Mouse (Mus musculus) cerebral cortex, adult 2 months (tissue): Measurements from ENCODE around the gene Lrig1.

Experiments used
- WGBS: fragments of 180-500 bp; shearing (Covaris S2); methylation state at CpG from one replicate; pipeline ENCODE4 v1.1.7; 2018; 5-methylcytosine and 5-hydroxymethylcytosine counted together

Gene Lrig1

DNA sequence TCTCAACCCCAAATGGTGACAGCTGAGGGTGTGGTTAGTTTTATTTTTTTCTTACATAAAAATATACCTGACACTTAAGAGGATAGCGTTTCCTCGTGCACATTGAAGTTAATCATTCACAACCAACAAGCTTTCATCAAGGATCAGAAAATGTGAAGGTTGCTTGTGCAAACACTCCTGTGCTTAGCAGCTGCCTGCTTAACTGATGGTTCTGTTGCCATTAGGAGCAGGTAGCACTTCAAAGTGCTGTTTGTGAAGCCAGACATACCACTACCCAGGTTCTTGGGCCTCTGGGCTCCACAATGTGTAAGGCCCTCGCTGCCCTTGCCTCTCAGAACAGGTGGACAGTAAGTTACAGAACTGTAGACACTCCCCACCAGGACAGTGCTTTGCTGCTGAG is 23.1 kb downstream of the Lrig1 start:
- 66% methylated on average over 3 of the region's 3 CpGs for WGBS

DNA sequence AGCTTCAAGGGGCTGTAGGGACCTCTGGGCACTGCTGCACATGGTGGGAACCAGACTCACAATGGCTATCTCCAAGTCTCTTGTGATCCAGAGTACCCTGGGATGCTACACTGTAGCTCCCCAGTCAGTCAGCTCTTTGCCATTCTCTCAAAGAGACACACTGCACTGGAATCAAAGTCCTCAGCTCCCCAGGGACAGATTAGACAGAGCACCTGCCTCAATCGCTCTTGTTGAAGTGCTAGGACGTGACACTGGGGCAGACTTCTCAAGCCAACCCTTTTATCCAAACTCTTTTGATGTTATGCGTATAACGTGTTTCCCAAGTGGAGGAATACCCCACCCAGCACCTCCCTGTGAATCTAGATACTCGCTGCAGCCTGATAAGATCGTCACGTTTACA is 23.7 kb downstream of the Lrig1 start:
- 73% methylated on average over 7 of the region's 7 CpGs for WGBS

GRCm38 (mm10) chr6:94672426-94672825 is 27.5 kb downstream of the Lrig1 start:
- WGBS: 75% methylated on average over 2 of the region's 2 CpGs

GRCm38 (mm10) chr6:94669370-94669769 is 30.6 kb downstream of the Lrig1 start:
- 79% methylated on average over 6 of the region's 6 CpGs for WGBS

DNA sequence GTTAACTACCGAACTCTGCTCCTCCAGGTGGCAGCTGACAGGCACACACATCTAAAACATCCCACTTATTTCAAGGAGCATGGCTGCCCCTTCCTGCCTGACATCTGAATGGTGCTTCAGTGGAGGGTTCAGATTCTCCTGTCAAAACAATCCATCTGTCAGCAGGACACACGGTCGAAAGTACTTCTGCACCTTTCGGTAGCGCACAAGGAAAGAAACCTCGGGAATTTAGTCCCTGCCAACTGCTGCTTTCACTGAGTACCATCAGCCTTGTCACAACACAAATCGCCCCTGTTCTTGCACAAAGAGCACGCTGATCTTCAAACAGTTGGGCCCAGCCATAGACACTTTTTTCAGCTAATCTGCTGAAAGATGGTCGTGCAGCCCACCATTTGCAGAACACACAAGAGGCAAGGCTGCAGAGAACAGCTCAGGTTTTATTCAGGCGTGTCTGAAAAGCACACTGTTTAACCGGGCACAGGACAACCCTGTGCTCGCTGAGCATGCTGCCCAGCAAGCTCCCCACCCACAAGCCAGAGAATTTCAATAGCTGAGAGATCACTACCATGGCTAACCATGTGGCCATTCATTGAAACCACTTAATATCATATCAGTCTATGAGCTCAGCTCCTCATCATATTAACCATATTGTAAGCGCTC is 31.6 kb downstream of the Lrig1 start:
- WGBS: 63% methylated on average over 13 of the region's 13 CpGs

DNA sequence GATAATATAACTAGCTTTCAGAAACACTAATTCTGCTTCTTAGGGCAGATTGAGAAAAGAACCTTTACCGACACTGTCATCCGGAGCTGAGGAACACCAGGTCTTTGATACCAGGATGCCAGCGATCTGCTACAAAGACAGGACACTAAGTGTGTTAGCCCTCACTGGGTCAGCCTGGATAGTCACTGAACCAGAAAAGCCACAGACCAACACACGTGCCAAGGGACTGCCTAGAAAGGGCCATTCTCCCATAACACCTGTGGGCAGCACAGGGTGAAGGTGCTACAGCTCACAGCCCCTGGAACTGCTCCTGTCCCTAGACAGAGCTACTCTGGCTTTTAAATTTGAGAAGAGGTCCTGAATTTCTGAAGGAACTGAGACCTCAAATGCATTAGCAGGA is 32.8 kb downstream of the Lrig1 start:
- 85% methylated on average over 4 of the region's 4 CpGs for WGBS

GRCm38 (mm10) chr6:94666432-94667119 is 33.4 kb downstream of the Lrig1 start:
- WGBS: 80% methylated on average over 7 of the region's 7 CpGs

GRCm38 (mm10) chr6:94665677-94666076 is 34.3 kb downstream of the Lrig1 start:
- 88% methylated on average over 1 of the region's 1 CpGs for WGBS

DNA sequence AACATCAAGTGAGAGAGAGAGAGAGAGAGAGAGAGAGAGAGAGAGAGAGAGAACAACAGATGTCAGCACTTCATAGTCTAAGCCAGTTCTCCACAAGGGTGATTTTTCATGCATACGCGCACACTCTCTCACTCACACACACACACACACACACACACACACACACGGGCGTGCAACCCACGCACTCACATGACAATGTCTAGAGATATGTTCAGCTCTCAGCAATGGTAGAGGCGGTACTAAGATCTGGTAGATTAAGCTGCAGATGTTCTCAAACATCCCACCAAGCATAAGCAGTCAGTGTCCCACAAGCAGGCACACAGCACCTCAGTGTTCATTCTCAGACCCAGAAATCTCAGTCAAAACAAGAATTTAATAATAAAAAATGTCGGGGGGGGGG is 34.7 kb downstream of the Lrig1 start:
- 60% methylated on average over 7 of the region's 7 CpGs for WGBS

DNA sequence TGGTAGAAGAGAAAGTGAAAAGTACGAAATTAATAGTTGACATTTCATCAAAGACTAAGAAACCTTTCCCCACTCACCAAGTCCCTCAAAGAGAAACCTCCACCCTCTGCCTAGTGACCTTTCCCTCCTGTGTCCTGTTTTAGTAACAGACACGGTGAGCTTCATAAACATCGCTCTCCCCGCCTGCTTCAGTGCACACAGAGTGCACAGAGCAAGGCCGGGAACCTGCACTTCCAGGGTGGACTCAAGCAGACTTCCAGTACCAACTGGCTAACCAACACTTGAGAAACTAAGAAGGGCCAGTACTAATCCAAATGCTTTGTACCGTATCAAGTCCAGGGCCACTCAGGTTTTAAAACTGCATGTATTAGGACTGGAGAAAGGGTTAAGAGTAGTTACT is 36.0 kb downstream of the Lrig1 start:
- 76% methylated on average over 6 of the region's 6 CpGs for WGBS

GRCm38 (mm10) chr6:94661923-94662322 is 38.0 kb downstream of the Lrig1 start:
- WGBS: 93% methylated on average over 9 of the region's 9 CpGs

DNA sequence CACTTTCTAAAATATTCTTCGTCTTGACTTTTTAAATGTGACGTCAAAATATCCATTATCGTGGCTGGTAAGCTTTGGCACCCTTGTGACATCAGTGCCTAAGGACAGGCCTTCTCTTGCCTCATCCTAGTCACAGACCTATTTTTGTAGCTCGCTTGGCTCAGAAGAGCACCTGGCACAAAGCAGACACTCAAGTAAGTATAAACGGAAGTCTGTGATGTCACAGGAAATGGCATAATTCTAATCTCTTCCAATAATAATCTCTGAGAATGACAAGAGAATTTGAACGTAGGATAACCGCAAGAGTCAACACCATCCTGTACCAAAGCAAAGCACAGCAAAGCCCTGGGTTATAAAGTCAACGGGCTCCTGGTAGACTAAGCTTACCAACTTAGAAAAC is 38.6 kb downstream of the Lrig1 start:
- WGBS: 76% methylated on average over 8 of the region's 8 CpGs

- 70% methylated on average over 4 of the region's 4 CpGs for WGBS
Observed at GRCm38 (mm10) chr6:94659886-94660333, 40.0 kb downstream of the Lrig1 start.

- 46% methylated on average over 6 of the region's 6 CpGs for WGBS
Observed at GRCm38 (mm10) chr6:94658136-94658480, 41.9 kb downstream of the Lrig1 start.

GRCm38 (mm10) chr6:94657204-94658135 is 42.5 kb downstream of the Lrig1 start:
- 61% methylated on average over 12 of the region's 12 CpGs for WGBS

DNA sequence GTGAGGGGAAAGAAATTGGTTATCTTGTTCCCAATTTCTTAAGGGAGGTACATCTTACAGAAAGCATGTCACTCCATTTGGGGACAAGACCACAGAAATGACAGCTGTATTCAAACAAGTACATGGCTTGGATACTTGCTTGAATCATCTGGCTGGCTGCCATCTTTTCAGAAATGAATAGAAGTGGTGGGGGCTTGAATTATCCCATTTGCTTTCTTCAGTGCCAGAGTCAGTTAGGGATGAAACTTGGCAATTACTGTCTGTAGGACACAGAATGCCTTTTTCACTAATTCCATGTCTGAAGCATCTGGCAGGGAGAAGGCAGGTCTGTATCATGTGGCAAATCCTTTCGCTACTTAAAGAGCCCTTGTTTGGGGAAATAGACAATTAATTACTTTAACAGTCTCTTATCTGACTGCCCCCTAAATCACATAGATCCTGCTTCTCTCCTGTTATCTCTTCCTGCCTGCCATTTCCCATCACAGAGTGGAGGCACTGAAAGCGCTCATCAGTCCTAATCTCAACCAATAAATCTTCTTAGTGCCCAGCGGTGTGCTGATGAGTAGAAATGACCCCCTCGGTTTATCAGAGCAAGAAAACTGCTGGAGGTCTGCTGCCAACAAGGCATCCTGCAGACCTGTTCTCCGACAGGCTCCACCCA is 44.0 kb downstream of the Lrig1 start:
- WGBS: 81% methylated on average over 5 of the region's 5 CpGs

GRCm38 (mm10) chr6:94653388-94654316 is 46.3 kb downstream of the Lrig1 start:
- WGBS: 84% methylated on average over 10 of the region's 10 CpGs

DNA sequence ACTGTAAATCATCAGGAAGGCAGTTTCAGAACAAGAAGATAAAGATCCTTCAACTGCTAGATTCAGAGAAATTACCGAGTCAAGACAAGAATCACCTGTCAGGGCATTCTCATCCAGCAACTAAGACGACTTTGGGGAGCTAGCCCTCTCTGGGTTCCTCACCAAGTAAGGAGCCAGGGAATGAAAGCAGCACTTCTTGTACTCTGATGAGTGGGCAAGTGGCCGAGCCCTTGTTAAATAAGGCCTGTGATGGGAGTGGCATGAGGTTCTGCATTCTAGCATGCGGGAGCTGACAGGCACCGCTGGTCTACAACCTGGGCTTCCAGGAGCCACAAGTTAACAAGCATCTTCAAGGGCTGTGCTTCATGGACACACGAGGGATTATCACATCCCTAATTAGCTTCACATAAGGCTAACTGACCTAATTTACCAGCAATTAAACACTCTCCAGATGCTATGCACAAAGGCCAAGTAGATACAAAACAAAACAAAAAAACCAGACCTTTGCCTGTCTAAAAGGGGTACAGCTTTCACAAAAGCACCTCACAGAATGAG is 47.2 kb downstream of the Lrig1 start:
- WGBS: 84% methylated on average over 6 of the region's 6 CpGs

DNA sequence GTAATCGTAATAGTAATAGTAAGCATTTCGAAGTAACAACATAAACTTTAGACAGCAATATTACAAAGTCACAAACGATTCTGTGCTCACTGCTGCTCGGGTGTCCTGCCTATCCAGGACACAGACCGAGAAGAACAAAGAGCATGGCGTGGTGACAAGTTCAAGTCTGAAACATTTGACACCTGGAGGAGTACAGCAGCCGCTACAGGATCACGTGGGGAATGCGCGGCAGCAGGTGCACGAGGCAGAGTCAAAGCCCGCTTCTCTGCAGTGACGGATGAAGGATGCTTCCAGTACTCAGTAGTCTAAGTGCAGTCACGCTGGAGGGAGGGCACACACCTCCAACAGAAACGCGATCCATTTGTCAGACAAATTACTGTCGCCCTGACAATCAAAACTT is 48.4 kb downstream of the Lrig1 start:
- 88% methylated on average over 17 of the region's 17 CpGs for WGBS

DNA sequence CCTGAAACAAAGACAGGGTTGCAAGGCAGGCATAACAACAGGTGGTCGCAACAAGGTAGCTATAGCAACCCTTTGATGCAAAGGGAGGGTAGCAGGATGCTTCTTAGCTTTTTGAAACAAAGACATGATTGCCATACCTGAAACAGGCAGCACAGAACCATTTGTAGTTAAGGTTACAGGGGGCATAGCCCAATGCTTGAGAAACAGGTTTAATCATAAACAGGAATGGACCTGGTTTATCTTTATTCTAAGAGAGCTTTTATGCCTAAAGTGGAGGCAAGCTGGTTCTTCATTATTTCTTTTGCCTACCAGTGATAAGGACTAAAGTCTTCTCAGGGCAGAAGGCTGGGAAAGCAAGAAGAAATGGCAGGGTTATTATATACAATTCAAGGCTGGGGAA is 50.3 kb downstream of the Lrig1 start:
- 93% methylated on average over 1 of the region's 1 CpGs for WGBS

GRCm38 (mm10) chr6:94648496-94648895 is 51.5 kb downstream of the Lrig1 start:
- WGBS: 63% methylated on average over 4 of the region's 4 CpGs
